Mouse (Mus musculus) forebrain, embryonic 14.5 days (tissue): ENCODE measurements around the gene Elmo3. TPM values are rescaled to one million over a fixed set of nuclear protein-coding genes. Genes with fewer than 3 reads are reported as not detected.

Experiments
- ATAC-seq: fragments of 200-750 bp; cut with Nextera tagmentation; 2 replicates; pipeline ENCODE4 v1.8.0; 2017; ENCODE audit warnings: mild to moderate bottlenecking, moderate library complexity
- DNase-seq: peaks from one replicate; pipeline ENCODE4 v3.0.0-alpha.2; 2015; ENCODE audit warnings: low spot score
- H3K27ac ChIP-seq: fragments of 300-500 bp; sonication (generic); 2 replicates; pipeline ENCODE4 v1.5.1; 2014; ENCODE audit warnings: low read depth, mild to moderate bottlenecking, control low read depth, low read length, moderate library complexity
- H3K27me3 ChIP-seq: fragments of 300-500 bp; sonication (generic); replicated peaks from 2 replicates; pipeline ENCODE4 v1.6.1; 2014; ENCODE audit warnings: low read length, control low read depth, mixed read lengths; ENCODE audit not compliant: control insufficient read depth, insufficient read depth
- H3K36me3 ChIP-seq: fragments of 300-500 bp; sonication (generic); 2 replicates; pipeline ENCODE4 v1.6.1; 2014; ENCODE audit warnings: low read length, control low read depth; ENCODE audit not compliant: control insufficient read depth, insufficient read depth
- H3K4me1 ChIP-seq: fragments of 300-500 bp; sonication (generic); 2 replicates; pipeline ENCODE4 v1.6.1; 2014; ENCODE audit warnings: antibody characterized with exemption, low read length, control low read depth; ENCODE audit not compliant: control insufficient read depth, insufficient read depth
- H3K4me2 ChIP-seq: fragments of 300-500 bp; sonication (generic); 2 replicates; pipeline ENCODE4 v1.6.1; 2014; ENCODE audit warnings: mild to moderate bottlenecking, control low read depth, low read length
- H3K4me3 ChIP-seq: fragments of 300-500 bp; sonication (generic); 2 replicates; pipeline ENCODE4 v1.5.1; 2014; ENCODE audit warnings: low read depth, low read length, control low read depth
- H3K9ac ChIP-seq: fragments of 300-500 bp; sonication (generic); 2 replicates; pipeline ENCODE4 v1.6.1; 2014; ENCODE audit warnings: mild to moderate bottlenecking, low read length, control low read depth, moderate library complexity
- H3K9me3 ChIP-seq: fragments of 300-500 bp; sonication (generic); replicated peaks from 2 replicates; pipeline ENCODE4 v1.6.1; 2016; ENCODE audit warnings: low read length, control low read depth, mixed read lengths; ENCODE audit not compliant: control insufficient read depth
- WGBS: fragments of 180-500 bp; shearing (Covaris S2); extraction: QIAGEN DNeasy Blood & Tissue Kit; methylation state at CpG from one replicate; pipeline ENCODE4 v1.1.7; 2014; 5-methylcytosine and 5-hydroxymethylcytosine counted together
- polyA plus RNA-seq: library from polyadenylated mRNA; unstranded; fragments of >200 nt; fragmentation: Nextera tagmentation; extraction: Ambion mirVana; gene quantifications from 2 replicates; pipeline ENCODE4 v1.2.1, GENCODE M21; 2014

Gene Elmo3
- polyA plus RNA-seq, result 0.70 and 0.82 TPM in 2 replicates

DNA sequence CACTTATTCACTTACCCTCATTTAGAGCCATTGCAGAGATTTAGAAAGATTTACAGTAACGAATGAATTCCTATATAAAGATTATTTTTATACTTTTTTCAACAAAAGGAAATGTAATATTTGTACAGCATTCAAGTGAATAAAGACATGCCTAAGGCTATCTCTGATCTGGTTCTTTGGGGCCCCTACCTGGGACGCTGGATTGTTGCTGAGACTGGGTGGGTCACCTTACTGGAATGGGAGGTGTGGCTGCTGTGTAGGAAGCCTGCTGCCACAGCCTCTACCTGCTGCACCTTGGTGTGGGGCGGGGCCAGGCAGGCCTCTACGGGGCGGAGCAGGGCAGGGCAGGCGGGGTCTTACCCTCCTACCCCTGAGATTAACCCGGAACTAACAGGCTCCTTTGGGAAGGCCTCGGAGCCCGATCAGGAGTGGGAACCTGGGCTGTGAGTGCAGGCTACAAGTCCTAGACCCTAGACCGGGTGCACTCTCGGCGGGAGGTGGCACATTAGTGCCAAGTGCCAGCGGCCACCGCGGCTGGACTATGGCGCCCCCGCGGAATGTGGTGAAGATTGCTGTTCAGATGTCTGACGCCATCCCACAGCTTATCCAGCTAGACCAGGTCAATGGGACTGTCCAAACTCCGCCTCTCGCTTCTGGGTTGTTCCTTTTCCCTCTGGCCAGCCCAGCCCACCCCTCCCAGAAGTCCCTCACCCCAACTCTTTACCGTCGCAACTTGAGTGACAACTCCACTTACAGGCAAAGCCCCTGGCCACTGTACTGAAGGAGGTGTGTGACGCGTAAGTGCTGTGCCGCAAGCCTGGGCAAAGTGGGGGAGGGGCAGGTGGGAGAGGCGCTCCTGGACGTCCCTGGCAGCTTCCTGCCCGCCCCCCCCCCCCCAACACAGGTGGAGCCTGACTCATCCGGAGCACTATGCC, at the start of gene Elmo3:
Gene Elmo3 (plus strand): TSS at position 391 of the 935 bp plus-strand sequence.
- WGBS, result 11% methylated on average over 24 of the region's 30 CpGs
- peak within 1 kb of the TSS; percentile 36 for H3K4me2 ChIP-seq
- ATAC-seq (peak; percentile 33), DNase-seq (peak; percentile 21)
- no peaks in the 10 kb centered on the region for H3K9me3 ChIP-seq
- H3K36me3 ChIP-seq, result peaks cover 76% of the 10 kb centered on the region
- 0 out of 2 replicates have a peak, but pooled peaks cover 3% of the 10 kb centered on the region for H3K4me1 ChIP-seq
- H3K27ac ChIP-seq, result peak within 1 kb of the TSS; percentile 5; the same call in 1 of the 2 replicates
- H3K9ac ChIP-seq, result peak within 1 kb of the TSS; percentile 46
- no peak within 1 kb of the TSS for H3K4me3 ChIP-seq
- H3K27me3 ChIP-seq, result no peaks in the 10 kb centered on the region

DNA sequence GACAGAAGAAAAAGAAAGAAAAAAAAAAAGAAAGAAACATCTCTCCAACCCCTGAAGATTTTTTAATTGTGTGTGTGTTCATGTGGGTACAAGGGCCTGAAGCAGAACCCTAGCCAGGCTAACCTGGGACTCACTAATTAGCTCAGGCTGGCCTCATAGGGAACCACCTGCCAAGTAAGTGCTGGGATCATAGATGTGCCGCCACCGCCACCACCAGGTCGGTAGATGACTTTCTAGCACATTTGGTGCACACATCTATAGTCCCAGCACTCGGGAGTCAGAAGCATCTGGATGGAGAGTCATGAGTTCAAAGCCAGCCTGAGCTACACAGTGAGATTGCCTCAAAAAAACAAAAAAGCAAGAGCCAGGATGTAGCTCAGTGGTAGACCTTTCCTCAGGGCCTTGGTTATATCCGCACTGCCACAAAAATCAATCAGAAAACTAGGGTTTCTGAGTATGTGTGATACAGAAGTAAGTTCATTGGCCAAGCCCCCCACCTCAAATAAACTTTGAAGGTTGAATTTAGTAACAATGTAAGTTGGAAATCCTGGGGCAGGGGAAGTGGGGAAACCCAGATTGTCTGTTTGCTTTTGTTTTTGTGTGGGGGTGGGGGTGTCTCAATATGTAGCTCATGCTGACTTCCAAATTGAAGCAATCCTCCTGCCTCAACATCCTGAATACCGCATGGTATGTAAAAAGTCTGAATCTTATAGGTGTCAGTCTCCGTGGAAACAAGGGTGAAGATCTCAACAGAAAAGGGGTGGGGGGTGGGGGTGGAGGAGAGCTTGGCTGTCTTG, 47.9 kb upstream of the Elmo3 start:
- WGBS, result 68% methylated on average over 7 of the region's 7 CpGs
- no peak for ATAC-seq

DNA sequence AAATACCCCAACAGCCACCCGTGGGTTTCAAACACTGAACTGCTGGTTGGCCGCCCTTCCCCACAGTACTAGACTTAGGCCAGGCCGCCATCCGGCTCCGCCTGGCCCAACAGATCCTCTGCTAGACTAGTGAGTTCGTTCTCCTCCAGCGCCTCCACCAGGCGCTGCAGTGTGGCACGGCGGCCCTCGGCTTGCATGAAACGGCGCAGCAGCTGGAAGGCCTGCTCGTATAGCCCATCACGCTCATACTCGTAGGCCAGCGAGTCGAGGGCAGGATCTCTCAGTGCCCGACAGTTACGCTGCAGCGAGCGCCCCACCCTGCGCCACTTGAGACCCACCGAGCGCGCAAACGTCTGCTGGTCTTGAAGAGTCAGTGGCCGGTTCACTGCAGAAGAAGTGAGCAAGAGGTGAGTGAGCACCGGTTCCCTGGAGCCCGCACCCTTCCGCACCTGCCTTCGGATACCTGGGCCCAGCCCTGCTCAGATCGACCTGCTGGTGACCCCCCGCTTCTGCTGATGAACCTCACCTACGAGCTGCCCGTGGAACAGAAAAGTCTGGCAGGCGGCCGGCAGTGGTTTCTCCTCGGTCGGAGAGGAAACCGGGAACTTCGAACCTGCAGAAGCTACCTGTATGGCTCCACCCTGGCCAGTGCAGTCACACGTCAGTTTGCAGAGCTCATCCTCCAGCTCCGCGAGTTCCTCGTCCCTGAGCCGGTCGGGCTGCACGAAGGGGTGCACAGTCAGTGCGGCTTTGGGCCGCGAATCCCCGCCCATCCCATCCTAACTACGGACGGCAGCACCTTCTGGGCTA, 46.3 kb upstream of the Elmo3 start:
- no peak overlapping the region for H3K27ac ChIP-seq
- peaks cover 59% of the 10 kb centered on the region for H3K27me3 ChIP-seq
- H3K9ac ChIP-seq, result peak overlapping the region; percentile 40
- peak; percentile 36 for ATAC-seq
- 2% methylated on average over 55 of the region's 55 CpGs for WGBS
- DNase-seq, result peak; percentile 62
- H3K4me3 ChIP-seq, result peak overlapping the region; percentile 34
- no peaks in the 10 kb centered on the region for H3K36me3 ChIP-seq
- peak overlapping the region; percentile 75 for H3K4me2 ChIP-seq
- peaks cover 10% of the 10 kb centered on the region; the same call in 1 of the 2 replicates for H3K4me1 ChIP-seq
- no peaks in the 10 kb centered on the region for H3K9me3 ChIP-seq

More for the DNA sequence above, 47.9 kb upstream of the Elmo3 start:
- no peak overlapping the region for H3K4me3 ChIP-seq
- H3K27ac ChIP-seq, result no peak overlapping the region
- peaks cover 10% of the 10 kb centered on the region; the same call in 1 of the 2 replicates for H3K4me1 ChIP-seq
- DNase-seq, result no peak
- H3K9me3 ChIP-seq, result no peaks in the 10 kb centered on the region
- no peak overlapping the region for H3K4me2 ChIP-seq
- H3K9ac ChIP-seq, result no peak overlapping the region
- H3K27me3 ChIP-seq, result peaks cover 48% of the 10 kb centered on the region
- H3K36me3 ChIP-seq, result no peaks in the 10 kb centered on the region

DNA sequence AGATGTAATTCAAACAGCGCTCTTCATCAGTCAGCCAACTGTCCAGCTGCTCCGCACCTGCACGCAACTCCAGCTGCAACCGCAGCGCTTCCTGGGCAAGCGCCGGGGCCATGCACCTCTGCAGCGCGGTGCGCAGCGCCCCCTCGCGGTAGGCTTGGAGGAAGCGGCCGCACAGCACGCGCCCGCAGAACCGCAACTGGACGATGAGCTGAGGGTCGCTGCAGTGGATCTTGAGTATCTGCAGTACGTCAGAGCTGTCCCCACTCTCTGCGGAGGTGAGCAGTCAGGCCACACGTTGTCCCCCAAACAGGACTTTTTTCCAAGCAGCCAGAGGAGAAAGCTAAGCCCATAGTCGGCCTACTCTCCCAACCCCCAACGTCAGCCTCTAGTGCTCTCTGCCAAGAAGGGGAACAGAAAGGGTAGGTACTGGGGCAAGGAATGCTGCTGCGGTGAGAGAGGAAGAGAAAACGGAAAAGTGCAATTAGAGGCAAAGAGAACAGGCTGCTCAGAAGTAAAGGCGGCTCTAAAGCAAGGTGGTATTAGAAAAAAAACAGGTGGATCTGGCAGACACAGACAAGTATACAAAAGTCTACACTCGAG, 45.6 kb upstream of the Elmo3 start:
- peak; percentile 77 for DNase-seq
- Histone ChIP-seq H3K36me3 (no peaks in the 10 kb centered on the region), H3K27me3 (peaks cover 63% of the 10 kb centered on the region), H3K4me3 (peak overlapping the region; percentile 34), H3K9me3 (no peaks in the 10 kb centered on the region), H3K9ac (peak overlapping the region; percentile 40), H3K27ac (no peak overlapping the region), H3K4me1 (peaks cover 11% of the 10 kb centered on the region; the same call in 1 of the 2 replicates), H3K4me2 (peak overlapping the region; percentile 75)
- peak; percentile 56 for ATAC-seq
- WGBS, result 3% methylated on average over 30 of the region's 30 CpGs

DNA sequence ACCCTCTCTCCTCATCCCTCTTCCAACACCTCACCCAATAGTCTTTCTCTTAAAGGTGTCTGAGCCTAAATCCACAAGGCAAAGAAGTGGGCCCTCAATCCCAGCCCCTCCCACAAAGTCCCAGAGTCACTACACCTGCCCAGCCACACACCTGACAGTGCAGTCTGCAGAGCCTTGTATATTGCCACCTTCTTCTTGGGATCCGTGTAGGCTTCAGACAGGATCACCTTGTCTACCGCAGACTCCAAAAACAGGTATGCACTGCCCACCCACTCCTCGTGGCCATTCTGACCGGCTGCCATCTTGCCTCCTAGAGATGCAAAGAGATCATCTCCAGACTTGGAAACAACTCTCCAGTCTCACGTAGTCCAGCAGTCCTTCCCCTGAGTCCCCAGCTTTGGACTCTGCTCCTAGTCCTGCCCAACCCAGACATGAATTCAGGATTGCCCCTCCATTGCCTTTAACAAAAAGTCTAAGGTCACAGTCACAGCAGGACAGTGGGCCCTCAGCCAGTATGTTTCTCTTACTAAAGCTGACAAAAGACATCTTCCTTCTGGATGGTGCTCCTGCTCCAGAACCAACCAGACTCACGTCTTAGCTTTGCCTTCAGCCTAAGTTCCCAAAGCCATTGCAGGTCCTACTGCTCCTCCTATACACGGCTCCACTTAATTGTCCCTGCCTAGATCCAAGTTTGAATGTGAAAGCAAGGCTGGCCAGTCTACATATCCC, 44.9 kb upstream of the Elmo3 start:
- WGBS, result 64% methylated on average over 7 of the region's 7 CpGs
- H3K27ac ChIP-seq, result no peak overlapping the region
- H3K4me1 ChIP-seq, result peaks cover 8% of the 10 kb centered on the region; the same call in 1 of the 2 replicates
- H3K4me3 ChIP-seq, result no peak overlapping the region
- H3K9me3 ChIP-seq, result no peaks in the 10 kb centered on the region
- ATAC-seq (no peak), DNase-seq (no peak)
- peaks cover 68% of the 10 kb centered on the region for H3K27me3 ChIP-seq
- no peak overlapping the region for H3K4me2 ChIP-seq
- H3K36me3 ChIP-seq, result no peaks in the 10 kb centered on the region
- H3K9ac ChIP-seq, result no peak overlapping the region

DNA sequence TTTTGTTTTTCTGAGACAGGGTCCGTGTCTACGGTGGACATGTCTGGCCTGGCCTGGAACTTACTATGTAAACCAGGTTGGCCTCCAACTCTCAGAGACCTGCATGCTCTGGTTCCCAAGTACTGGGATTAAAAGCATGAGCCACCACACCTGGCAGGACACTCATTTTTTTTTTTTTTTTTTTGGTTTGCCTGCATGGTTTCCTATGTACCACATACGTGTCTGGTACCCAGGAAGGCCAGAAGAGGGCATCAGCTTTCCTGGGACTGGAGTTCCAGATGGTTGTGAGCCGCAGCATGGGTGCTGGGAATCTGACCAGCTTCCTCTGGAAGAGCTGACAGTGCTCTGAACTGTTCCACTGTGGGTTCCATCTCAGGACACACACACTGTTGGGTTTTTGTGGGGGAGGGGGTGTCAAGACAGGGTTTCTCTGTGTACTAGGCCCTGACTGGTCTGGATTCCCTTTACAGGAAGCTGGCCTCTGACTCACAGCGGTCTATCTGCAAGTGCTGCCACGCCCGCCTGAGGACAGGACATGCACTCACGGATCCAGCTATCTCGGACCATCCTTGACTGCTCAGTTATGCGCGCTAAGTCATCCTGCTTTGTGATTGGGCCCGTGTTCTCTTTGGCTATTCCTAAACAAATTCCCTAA, 43.9 kb upstream of the Elmo3 start:
- Histone ChIP-seq H3K27me3 (peaks cover 77% of the 10 kb centered on the region), H3K4me1 (peaks cover 8% of the 10 kb centered on the region; the same call in 1 of the 2 replicates), H3K36me3 (no peaks in the 10 kb centered on the region), H3K9me3 (no peaks in the 10 kb centered on the region), H3K27ac (no peak overlapping the region), H3K9ac (no peak overlapping the region), H3K4me3 (no peak overlapping the region), H3K4me2 (no peak overlapping the region)
- no peak for DNase-seq
- WGBS, result 83% methylated on average over 12 of the region's 12 CpGs
- ATAC-seq, result no peak

DNA sequence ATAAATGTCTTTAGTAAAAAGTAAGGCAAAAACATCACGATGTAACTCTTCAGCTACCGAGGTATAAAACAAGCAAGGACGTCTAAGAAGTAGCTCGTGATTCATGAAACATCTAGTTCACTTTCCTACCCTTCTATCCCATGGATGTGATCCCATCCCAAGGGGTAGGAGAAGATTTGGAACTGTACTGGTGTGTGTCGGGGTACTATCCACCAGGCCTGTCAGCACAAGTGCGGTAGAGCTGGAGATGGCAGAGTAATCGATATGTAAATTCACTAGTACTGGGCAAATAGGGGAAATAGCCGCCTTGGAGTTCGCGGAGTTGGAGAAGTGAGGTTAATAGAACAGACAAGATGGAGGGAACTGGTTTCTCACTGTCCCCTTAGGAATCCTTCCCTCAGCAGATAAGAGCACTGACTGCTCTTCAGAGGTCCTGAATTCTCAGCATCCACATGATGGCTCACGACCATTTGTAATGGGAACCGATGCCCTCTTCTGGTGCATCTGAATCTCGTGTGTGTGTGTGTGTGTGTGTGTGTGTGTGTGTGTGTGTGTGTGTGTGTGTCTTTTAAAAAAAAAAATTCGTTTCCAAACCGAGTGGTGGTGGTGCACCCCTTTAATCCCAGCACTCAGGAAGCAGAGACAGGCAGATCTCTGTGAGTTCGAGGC, 42.0 kb upstream of the Elmo3 start:
- WGBS, result 45% methylated on average over 16 of the region's 16 CpGs
- H3K9ac ChIP-seq, result no peak overlapping the region
- no peaks in the 10 kb centered on the region for H3K9me3 ChIP-seq
- no peak overlapping the region for H3K4me3 ChIP-seq
- H3K4me1 ChIP-seq, result peaks cover 8% of the 10 kb centered on the region; the same call in 1 of the 2 replicates
- DNase-seq (no peak), ATAC-seq (no peak)
- H3K4me2 ChIP-seq, result no peak overlapping the region; the same call in 1 of the 2 replicates
- peaks cover 84% of the 10 kb centered on the region for H3K27me3 ChIP-seq
- no peaks in the 10 kb centered on the region for H3K36me3 ChIP-seq
- H3K27ac ChIP-seq, result no peak overlapping the region
